Mouse (Mus musculus) effector memory CD4-positive, alpha-beta T cell, adult 5 months (primary cell): ENCODE data around the gene Tie1. TPM values are rescaled to one million over a fixed set of nuclear protein-coding genes. Genes with fewer than 3 reads are reported as not detected.

Experiments
- polyA plus RNA-seq: library from polyadenylated mRNA; unstranded; fragments of 100-300 nt; shearing (Covaris generic); gene quantifications from one replicate; pipeline ENCODE4 v1.2.1, GENCODE M21; 2017

Tie1 gene
- not detected for polyA plus RNA-seq

GRCm38 (mm10) chr4:118489717-118490132 lies at the start of gene Tie1:
Gene Tie1 (minus strand): TSS chr4:118490061.

GRCm38 (mm10) chr4:118526408-118527334 lies 36.8 kb upstream of the Tie1 start, which contains the start of gene 2610528J11Rik:
Gene 2610528J11Rik (plus strand): TSS chr4:118526999.

GRCm38 (mm10) chr4:118457345-118457975 lies 32.4 kb downstream of the Tie1 start, which contains the start of gene Mpl:
Gene Mpl (minus strand): TSS chr4:118457513.

GRCm38 (mm10) chr4:118436820-118437603 lies 52.8 kb downstream of the Tie1 start, which contains the start of gene Cdc20:
Gene Cdc20 (minus strand): TSS chr4:118437352.

GRCm38 (mm10) chr4:118427768-118428451 lies 62.0 kb downstream of the Tie1 start, which contains the start of gene Elovl1:
Gene Elovl1 (plus strand): TSS chr4:118428093.

Other genes with a start within 250 kb of the Tie1 start
- 0.34 TPM for gene Ptprf, start 198.7 kb downstream of the Tie1 start, polyA plus RNA-seq
- gene Szt2, start 80.8 kb downstream of the Tie1 start, polyA plus RNA-seq: 11.1 TPM
- gene Med8, start 80.7 kb downstream of the Tie1 start, polyA plus RNA-seq: 37.7 TPM
- 73.2 TPM for gene Elovl1, start 62.0 kb downstream of the Tie1 start, polyA plus RNA-seq
- 5.0 TPM for gene Cdc20, start 52.7 kb downstream of the Tie1 start, polyA plus RNA-seq
- gene Mpl, start 32.5 kb downstream of the Tie1 start, polyA plus RNA-seq: 0.12 TPM
- gene 2610528J11Rik, start 36.9 kb upstream of the Tie1 start, polyA plus RNA-seq: not detected
- gene Tmem125, start 54.0 kb upstream of the Tie1 start, polyA plus RNA-seq: not detected
- not detected for gene Cfap57, start 130.7 kb upstream of the Tie1 start, polyA plus RNA-seq
- gene Ebna1bp2, start 130.7 kb upstream of the Tie1 start, polyA plus RNA-seq: 113 TPM
- gene Olfr62, start 168.9 kb upstream of the Tie1 start, polyA plus RNA-seq: not detected
- not detected for gene Olfr1342, start 202.7 kb upstream of the Tie1 start, polyA plus RNA-seq
- gene Olfr1341, start 213.5 kb upstream of the Tie1 start, polyA plus RNA-seq: 0.10 TPM
- not detected for gene Olfr1340, start 230.1 kb upstream of the Tie1 start, polyA plus RNA-seq
- gene Olfr1339, start 242.1 kb upstream of the Tie1 start, polyA plus RNA-seq: not detected